Mouse (Mus musculus) left cerebral cortex, adult 2 months (tissue): ENCODE data around the gene Ankrd63. TPM values are rescaled to one million over a fixed set of nuclear protein-coding genes. Genes with fewer than 3 reads are reported as not detected.
A peak's percentile ranks its signal among the peaks of the same experiment; 100 is the strongest.

Experiments
- DNase-seq, 2 experiments: peaks; one replicate each; pipeline ENCODE4 v3.0.0; 2021 to 2022; ENCODE audit warnings: low spot score in 2 of 2, mixed read lengths in 1 of 2; ENCODE audit errors: extremely low spot score in 1 of 2
- H3K27ac ChIP-seq: fragments of 200-600 bp; 2 replicates; pipeline ENCODE4 v1.8.1; 2022
- H3K4me3 ChIP-seq: fragments of 200-600 bp; 2 replicates; pipeline ENCODE4 v1.8.1; 2022
- CTCF ChIP-seq: fragments of 200-600 bp; IDR thresholded peaks from 2 replicates; pipeline ENCODE4 v1.8.1; 2022; ENCODE audit warnings: antibody characterized with exemption, mild to moderate bottlenecking, moderate library complexity
- intact Hi-C: fragments of 180-260 bp; cut with DNase I; formaldehyde crosslinking; loops from one replicate; pipeline ENCODE4 v1.15.1; 2025
- total RNA-seq, 2 experiments: library from RNA; stranded (reverse); gene quantifications; 2 replicates each; pipeline ENCODE4 v1.2.3; 2021

Gene Ankrd63
- total RNA-seq, 2 experiments from 2014 or later = 22.3 to 28.5 TPM

GRCm38 (mm10) chr2:118701161-118701560, 2.6 kb downstream of the Ankrd63 start:
- no peak overlapping the region for H3K27ac ChIP-seq
- no peak for DNase-seq
- TF ChIP-seq CTCF = no peak
- intact Hi-C loops = loop anchor here (2.0 kb wide), 1 partner anchor 30 kb away; no protein-coding TSS in a partner anchor
- H3K4me3 ChIP-seq = no peak overlapping the region; the same call in 1 of the 2 replicates

GRCm38 (mm10) chr2:118700179-118701062, 3.3 kb downstream of the Ankrd63 start:
- H3K27ac ChIP-seq = no peak overlapping the region
- peak; percentile 73 to 79 for DNase-seq
- intact Hi-C loops = loop anchor here (1.0 to 2.0 kb wide), 2 partner anchors 30 to 183 kb away; no protein-coding TSS in a partner anchor
- peak overlapping the region; percentile 25; the same call in 1 of the 2 replicates for H3K4me3 ChIP-seq
- TF ChIP-seq CTCF = peak; percentile 94

- H3K27ac ChIP-seq = no peak overlapping the region
- DNase-seq = no peak
- no peak overlapping the region for H3K4me3 ChIP-seq
- intact Hi-C loops = no loop called here
- TF ChIP-seq CTCF = no peak
Measured at GRCm38 (mm10) chr2:118697955-118698354, 5.8 kb downstream of the Ankrd63 start.

GRCm38 (mm10) chr2:118697311-118697877, 6.4 kb downstream of the Ankrd63 start:
- no peak overlapping the region for H3K4me3 ChIP-seq
- H3K27ac ChIP-seq = no peak overlapping the region
- no peak for TF ChIP-seq CTCF
- intact Hi-C loops = no loop called here
- no peak for DNase-seq

GRCm38 (mm10) chr2:118696451-118697308, 7.1 kb downstream of the Ankrd63 start:
- no peak for TF ChIP-seq CTCF
- no peak overlapping the region for H3K4me3 ChIP-seq
- no peak for DNase-seq
- no peak overlapping the region for H3K27ac ChIP-seq
- intact Hi-C loops = no loop called here

- TF ChIP-seq CTCF = peak; percentile 92
- intact Hi-C loops = loop anchor here (1.0 to 2.0 kb wide), 3 partner anchors 57 to 433 kb away; no protein-coding TSS in a partner anchor
- Histone ChIP-seq H3K27ac (no peak overlapping the region), H3K4me3 (no peak overlapping the region)
- peak in 1 of 2 experiments; percentile 52 for DNase-seq
Measured at GRCm38 (mm10) chr2:118695677-118696232, 8.0 kb downstream of the Ankrd63 start.

- no peak overlapping the region for H3K4me3 ChIP-seq
- no peak for TF ChIP-seq CTCF
- intact Hi-C loops = loop anchor here (1.0 kb wide), 1 partner anchor 32 kb away; no protein-coding TSS in a partner anchor
Measured at GRCm38 (mm10) chr2:118693370-118693966, 10.3 kb downstream of the Ankrd63 start.

GRCm38 (mm10) chr2:118689875-118690274, 13.9 kb downstream of the Ankrd63 start:
- no peak for TF ChIP-seq CTCF
- Histone ChIP-seq H3K27ac (no peak overlapping the region), H3K4me3 (no peak overlapping the region)
- intact Hi-C loops = no loop called here
- DNase-seq = no peak

More at GRCm38 (mm10) chr2:118693370-118693966, 10.3 kb downstream of the Ankrd63 start:
- no peak overlapping the region for H3K27ac ChIP-seq
- DNase-seq = no peak

GRCm38 (mm10) chr2:118687791-118688190, 16.0 kb downstream of the Ankrd63 start:
- DNase-seq = no peak
- intact Hi-C loops = no loop called here
- Histone ChIP-seq H3K4me3 (no peak overlapping the region), H3K27ac (no peak overlapping the region)
- TF ChIP-seq CTCF = no peak

GRCm38 (mm10) chr2:118686693-118687092, 17.1 kb downstream of the Ankrd63 start:
- H3K27ac ChIP-seq = no peak overlapping the region
- TF ChIP-seq CTCF = no peak
- intact Hi-C loops = no loop called here
- DNase-seq = no peak
- H3K4me3 ChIP-seq = no peak overlapping the region

- intact Hi-C loops = no loop called here
- no peak for DNase-seq
- Histone ChIP-seq H3K4me3 (no peak overlapping the region), H3K27ac (no peak overlapping the region)
- no peak for TF ChIP-seq CTCF
Measured at GRCm38 (mm10) chr2:118685088-118685487, 18.7 kb downstream of the Ankrd63 start.
